Mouse (Mus musculus) midbrain, embryonic 16.5 days (tissue): ENCODE measurements at regions not wholly inside any gene's neighbourhood (a gene's known extent, or its start where the extent isn't known, plus 50 kb on each side); places are given as distances from the start of the nearest gene placed in this dataset.

Source experiments
- ATAC-seq: fragments of 200-750 bp; cut with Nextera tagmentation; 2 replicates; pipeline ENCODE4 v1.8.0; 2017; ENCODE audit warnings: moderate TSS enrichment
- H3K27ac ChIP-seq: fragments of 300-500 bp; sonication (generic); 2 replicates; pipeline ENCODE4 v1.5.1; 2014; ENCODE audit warnings: mild to moderate bottlenecking, low read length, mixed read lengths
- H3K27me3 ChIP-seq: fragments of 300-500 bp; sonication (generic); 2 replicates; pipeline ENCODE4 v1.6.1; 2014; ENCODE audit warnings: low read depth, low read length, mixed read lengths; ENCODE audit not compliant: control insufficient read depth, insufficient read depth
- H3K36me3 ChIP-seq: fragments of 300-500 bp; sonication (generic); 2 replicates; pipeline ENCODE4 v1.6.1; 2014; ENCODE audit warnings: mild to moderate bottlenecking, low read length, moderate library complexity, mixed read lengths; ENCODE audit not compliant: control insufficient read depth, insufficient read depth
- H3K4me1 ChIP-seq: fragments of 300-500 bp; sonication (generic); 2 replicates; pipeline ENCODE4 v1.6.1; 2014; ENCODE audit warnings: mild to moderate bottlenecking, low read length, mixed read lengths; ENCODE audit not compliant: control insufficient read depth, insufficient read depth
- H3K4me2 ChIP-seq: fragments of 300-500 bp; sonication (generic); 2 replicates; pipeline ENCODE4 v1.6.1; 2014; ENCODE audit warnings: mild to moderate bottlenecking, low read length, mixed read lengths
- H3K4me3 ChIP-seq: fragments of 300-500 bp; sonication (generic); 2 replicates; pipeline ENCODE4 v1.5.1; 2014; ENCODE audit warnings: low read depth, mild to moderate bottlenecking, low read length, moderate library complexity, mixed read lengths
- H3K9ac ChIP-seq: fragments of 300-500 bp; sonication (generic); 2 replicates; pipeline ENCODE4 v1.6.1; 2014; ENCODE audit warnings: low read depth, low read length, mixed read lengths
- H3K9me3 ChIP-seq: fragments of 300-500 bp; sonication (generic); replicated peaks from 2 replicates; pipeline ENCODE4 v1.6.1; 2014; ENCODE audit warnings: mild to moderate bottlenecking, low read length, mixed read lengths; ENCODE audit not compliant: control insufficient read depth, poor library complexity, severe bottlenecking
- WGBS: fragments of 180-500 bp; shearing (Covaris S2); extraction: QIAGEN DNeasy Blood & Tissue Kit; methylation state at CpG from one replicate; pipeline ENCODE4 v1.1.7; 2014; 5-methylcytosine and 5-hydroxymethylcytosine counted together

- Histone ChIP-seq H3K9me3 (no peaks in the 10 kb centered on the region), H3K27me3 (no peaks in the 10 kb centered on the region), H3K27ac (peak overlapping the region; percentile 96), H3K36me3 (no peaks in the 10 kb centered on the region), H3K4me2 (peak overlapping the region; percentile 89), H3K4me3 (peak overlapping the region; percentile 92), H3K9ac (peak overlapping the region; percentile 97), H3K4me1 (peaks cover 30% of the 10 kb centered on the region)
- peak; percentile 13; the same call in 1 of the 2 replicates for ATAC-seq
- 12% methylated on average over 31 of the region's 31 CpGs for WGBS
Measured at GRCm38 (mm10) chr4:101356954-101357891, 61.9 kb upstream of the Ak4 start.

DNA sequence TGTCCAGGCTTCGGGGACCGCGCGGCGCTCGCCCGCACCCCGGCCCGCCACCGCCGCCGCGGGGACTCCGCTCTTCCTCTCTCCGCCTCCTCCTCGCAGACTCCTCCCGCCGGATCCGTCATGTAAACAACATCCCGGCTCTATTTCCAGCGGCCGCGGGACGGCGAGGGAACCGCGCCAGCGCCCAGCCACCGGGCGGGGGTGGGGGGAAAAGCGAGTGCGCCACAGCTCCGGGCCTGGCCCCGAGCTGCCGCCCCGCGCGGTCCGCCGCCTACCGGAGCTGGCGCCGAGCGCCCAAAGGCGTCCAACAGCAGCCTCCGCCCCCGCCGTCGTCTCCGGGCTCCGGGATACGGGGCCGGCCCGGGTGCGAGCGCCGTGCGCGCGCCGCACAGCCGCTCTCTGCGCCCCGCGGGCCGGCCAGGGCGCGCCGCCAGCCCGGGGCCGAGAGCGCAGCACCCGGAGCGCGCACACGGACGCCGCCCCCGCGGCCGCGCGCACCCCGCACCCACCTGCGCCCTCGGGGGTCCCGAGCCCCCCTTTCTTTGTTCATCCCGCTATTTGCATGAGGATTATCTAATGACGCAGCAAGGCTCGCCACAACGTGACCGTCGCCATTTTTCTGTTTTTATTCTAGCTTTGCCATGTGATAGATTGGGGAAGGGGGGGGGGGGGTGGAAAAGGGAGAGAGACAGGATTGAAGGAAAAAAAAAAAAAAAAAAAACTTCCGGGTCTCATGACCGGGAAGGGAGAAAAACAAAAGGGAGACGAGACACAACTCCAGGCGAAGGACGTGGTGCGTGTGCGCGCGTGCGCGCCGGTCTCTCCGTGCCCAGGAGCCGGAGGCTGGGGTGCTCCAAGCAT is 62.8 kb upstream of the Ak4 start:
- peak; percentile 91 for ATAC-seq
- under 1% methylated on average over 80 of the region's 107 CpGs for WGBS
- H3K4me1 ChIP-seq, result peaks cover 33% of the 10 kb centered on the region

DNA sequence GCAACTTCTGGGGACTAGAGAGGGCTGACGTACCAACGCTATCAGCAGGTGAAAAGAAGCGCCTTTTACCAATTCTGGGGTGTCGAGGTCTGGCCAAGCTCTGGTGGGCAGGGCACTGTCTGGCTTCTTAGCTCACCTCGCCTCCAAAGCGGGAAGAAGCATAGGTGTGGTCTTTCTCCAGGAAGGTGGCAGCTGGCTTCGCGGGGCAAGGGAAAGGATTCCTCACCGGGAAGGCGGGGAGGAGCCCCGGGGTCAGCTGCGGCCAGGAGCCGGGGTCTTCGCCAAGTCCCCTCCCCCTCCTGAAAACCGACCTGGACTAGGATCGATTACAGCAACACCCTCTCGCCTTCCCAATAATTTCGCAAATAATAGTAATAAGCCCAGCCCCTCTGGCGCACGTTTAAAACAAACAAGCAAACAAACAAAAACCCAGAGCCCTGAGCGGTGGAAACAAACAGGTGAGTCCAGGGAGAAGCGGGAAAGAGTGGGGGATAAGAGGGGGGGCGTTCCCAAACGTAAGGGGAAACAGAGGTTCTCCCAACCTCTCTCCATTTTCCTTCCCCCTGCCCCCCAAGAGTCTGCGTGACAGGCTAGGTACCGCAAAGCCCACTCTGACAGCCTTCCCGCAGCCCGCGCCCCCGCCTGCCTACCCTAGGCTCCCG is 63.5 kb upstream of the Ak4 start:
- Histone ChIP-seq H3K36me3 (no peaks in the 10 kb centered on the region), H3K4me2 (peak overlapping the region; percentile 89), H3K27me3 (no peaks in the 10 kb centered on the region), H3K9me3 (no peaks in the 10 kb centered on the region), H3K4me3 (peak overlapping the region; percentile 92), H3K27ac (peak overlapping the region; percentile 96), H3K4me1 (peaks cover 33% of the 10 kb centered on the region), H3K9ac (peak overlapping the region; percentile 97)
- peak; percentile 77 for ATAC-seq
- under 1% methylated on average over 31 of the region's 31 CpGs for WGBS

More for the DNA sequence above, 62.8 kb upstream of the Ak4 start:
- peak overlapping the region; percentile 89 for H3K4me2 ChIP-seq
- H3K36me3 ChIP-seq, result no peaks in the 10 kb centered on the region
- no peaks in the 10 kb centered on the region for H3K9me3 ChIP-seq
- H3K4me3 ChIP-seq, result peak overlapping the region; percentile 92
- no peaks in the 10 kb centered on the region for H3K27me3 ChIP-seq
- peak overlapping the region; percentile 96 for H3K27ac ChIP-seq
- H3K9ac ChIP-seq, result peak overlapping the region; percentile 97

DNA sequence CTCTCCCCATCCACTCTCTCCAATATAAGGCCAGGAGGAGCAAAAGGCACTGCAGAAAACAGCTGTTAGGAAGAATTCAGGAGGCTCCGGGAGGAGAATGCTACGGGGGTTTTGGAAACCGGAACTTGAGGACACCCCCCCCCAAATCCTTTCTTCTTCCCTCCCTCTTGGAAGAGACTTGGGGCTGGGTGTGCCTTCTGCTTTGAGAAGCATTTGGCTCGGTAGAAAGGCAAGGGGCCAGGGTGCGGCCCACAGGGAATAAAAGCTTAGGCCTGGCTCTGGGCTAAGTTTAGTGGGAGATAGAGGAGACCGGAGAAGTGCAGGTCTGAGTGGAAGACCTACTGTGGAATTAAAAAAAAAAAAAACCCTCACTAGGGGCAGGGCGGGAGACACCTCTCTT is 64.1 kb upstream of the Ak4 start:
- no peaks in the 10 kb centered on the region for H3K27me3 ChIP-seq
- H3K9ac ChIP-seq, result peak overlapping the region; percentile 97
- WGBS, result 3% methylated on average over 7 of the region's 7 CpGs
- H3K4me2 ChIP-seq, result peak overlapping the region; percentile 89
- no peak for ATAC-seq
- H3K4me1 ChIP-seq, result peaks cover 33% of the 10 kb centered on the region
- peak overlapping the region; percentile 92 for H3K4me3 ChIP-seq
- no peaks in the 10 kb centered on the region for H3K36me3 ChIP-seq
- no peaks in the 10 kb centered on the region for H3K9me3 ChIP-seq
- H3K27ac ChIP-seq, result peak overlapping the region; percentile 33; the same call in 1 of the 2 replicates

GRCm38 (mm10) chr4:101354086-101354855 is 64.8 kb upstream of the Ak4 start:
- no peak for ATAC-seq
- WGBS, result 17% methylated on average over 7 of the region's 7 CpGs
- no peak overlapping the region for H3K27ac ChIP-seq
- H3K4me2 ChIP-seq, result peak overlapping the region; percentile 89
- peak overlapping the region; percentile 92 for H3K4me3 ChIP-seq
- peaks cover 33% of the 10 kb centered on the region for H3K4me1 ChIP-seq
- H3K27me3 ChIP-seq, result no peaks in the 10 kb centered on the region
- no peaks in the 10 kb centered on the region for H3K36me3 ChIP-seq
- H3K9ac ChIP-seq, result peak overlapping the region; percentile 97
- no peaks in the 10 kb centered on the region for H3K9me3 ChIP-seq

GRCm38 (mm10) chr4:101352178-101352577 is 66.9 kb upstream of the Ak4 start:
- Histone ChIP-seq H3K27me3 (no peaks in the 10 kb centered on the region), H3K9me3 (no peaks in the 10 kb centered on the region), H3K4me1 (peaks cover 25% of the 10 kb centered on the region), H3K36me3 (no peaks in the 10 kb centered on the region), H3K27ac (no peak overlapping the region), H3K4me3 (no peak overlapping the region), H3K9ac (no peak overlapping the region), H3K4me2 (no peak overlapping the region)
- WGBS, result 69% methylated on average over 4 of the region's 4 CpGs
- ATAC-seq, result no peak

GRCm38 (mm10) chr4:101351716-101352115 is 67.4 kb upstream of the Ak4 start:
- ATAC-seq, result no peak
- H3K4me3 ChIP-seq, result no peak overlapping the region
- H3K9ac ChIP-seq, result no peak overlapping the region
- H3K9me3 ChIP-seq, result no peaks in the 10 kb centered on the region
- H3K36me3 ChIP-seq, result no peaks in the 10 kb centered on the region; the same call in 1 of the 2 replicates
- H3K27ac ChIP-seq, result no peak overlapping the region
- WGBS, result 89% methylated on average over 3 of the region's 3 CpGs
- H3K27me3 ChIP-seq, result no peaks in the 10 kb centered on the region
- H3K4me1 ChIP-seq, result peaks cover 25% of the 10 kb centered on the region
- no peak overlapping the region for H3K4me2 ChIP-seq

DNA sequence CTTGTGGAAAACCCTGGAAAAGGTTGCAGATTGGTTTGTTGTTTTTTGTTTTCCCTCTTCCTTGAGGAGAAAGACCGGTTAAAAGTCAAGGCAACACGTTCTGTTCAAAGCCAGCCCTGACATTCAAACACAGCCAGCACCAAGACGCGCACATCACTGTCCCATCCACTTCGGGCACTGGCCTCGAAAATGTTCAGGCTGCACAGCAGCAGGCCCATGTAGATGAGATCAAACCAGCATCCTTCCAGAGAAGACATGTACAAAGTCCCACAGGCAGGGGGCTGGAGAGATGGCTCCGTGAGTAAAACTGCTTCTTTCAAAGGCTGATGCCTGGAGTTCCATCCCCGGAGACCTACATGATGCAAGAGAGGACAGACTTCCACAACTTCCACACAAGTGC is 68.4 kb upstream of the Ak4 start:
- no peak overlapping the region for H3K4me2 ChIP-seq
- ATAC-seq, result no peak
- H3K9ac ChIP-seq, result no peak overlapping the region
- peaks cover 25% of the 10 kb centered on the region for H3K4me1 ChIP-seq
- 83% methylated on average over 8 of the region's 8 CpGs for WGBS
- H3K4me3 ChIP-seq, result no peak overlapping the region
- no peaks in the 10 kb centered on the region for H3K27me3 ChIP-seq
- H3K27ac ChIP-seq, result no peak overlapping the region
- H3K9me3 ChIP-seq, result no peaks in the 10 kb centered on the region
- peaks cover 4% of the 10 kb centered on the region for H3K36me3 ChIP-seq
